Mouse (Mus musculus): Measurements from ENCODE around the gene E2f1. TPM values are rescaled to one million over a fixed set of nuclear protein-coding genes. Genes with fewer than 3 reads are reported as not detected.

Gene E2f1
- total RNA-seq, 2 experiments from 2014 or later, result 10.0 to 11.5 TPM

- no peak for DNase-seq (ENCODE audit: extremely low spot score in 1 of 2, low spot score in 2 of 2)
- no peak for TF ChIP-seq CTCF (IDR thresholded peaks at IDR 0.05)
- intact Hi-C loops (cut with DNase I), result no loop called here
- Histone ChIP-seq H3K4me3 (no peak overlapping the region), H3K27ac (no peak overlapping the region)
These were observed 31.6 kb upstream of the E2f1 start for GRCm38 (mm10) chr2:154601324-154601723.

- TF ChIP-seq CTCF (IDR thresholded peaks at IDR 0.05), result no peak
- no peak for DNase-seq (ENCODE audit: extremely low spot score in 1 of 2, low spot score in 2 of 2)
- H3K27ac ChIP-seq, result no peak overlapping the region
- H3K4me3 ChIP-seq, result no peak overlapping the region
- intact Hi-C loops (cut with DNase I), result no loop called here
These were observed 30.9 kb upstream of the E2f1 start for GRCm38 (mm10) chr2:154600586-154600985.

- intact Hi-C loops (cut with DNase I), result no loop called here
- H3K4me3 ChIP-seq, result no peak overlapping the region
- no peak for DNase-seq (ENCODE audit: extremely low spot score in 1 of 2, low spot score in 2 of 2)
- no peak overlapping the region for H3K27ac ChIP-seq
- TF ChIP-seq CTCF (IDR thresholded peaks at IDR 0.05), result no peak
These were observed 27.7 kb upstream of the E2f1 start for GRCm38 (mm10) chr2:154597399-154597798.

- no peak for DNase-seq (ENCODE audit: extremely low spot score in 1 of 2, low spot score in 2 of 2)
- no peak for TF ChIP-seq CTCF (IDR thresholded peaks at IDR 0.05)
- Histone ChIP-seq H3K4me3 (no peak overlapping the region), H3K27ac (no peak overlapping the region)
- intact Hi-C loops (cut with DNase I), result no loop called here
These were observed 26.1 kb upstream of the E2f1 start for GRCm38 (mm10) chr2:154595775-154596174.

GRCm38 (mm10) chr2:154593025-154593424 is 23.3 kb upstream of the E2f1 start:
- H3K4me3 ChIP-seq, result no peak overlapping the region
- no peak for DNase-seq (ENCODE audit: extremely low spot score in 1 of 2, low spot score in 2 of 2)
- TF ChIP-seq CTCF (IDR thresholded peaks at IDR 0.05), result peak; percentile 57
- intact Hi-C loops (cut with DNase I), result no loop called here
- no peak overlapping the region for H3K27ac ChIP-seq

- no peak for DNase-seq (ENCODE audit: extremely low spot score in 1 of 2, low spot score in 2 of 2)
- intact Hi-C loops (cut with DNase I), result no loop called here
- TF ChIP-seq CTCF (IDR thresholded peaks at IDR 0.05), result no peak
- no peak overlapping the region for H3K27ac ChIP-seq
- no peak overlapping the region for H3K4me3 ChIP-seq
These were observed 21.5 kb upstream of the E2f1 start for GRCm38 (mm10) chr2:154591239-154591638.

GRCm38 (mm10) chr2:154589051-154589450 is 19.4 kb upstream of the E2f1 start:
- H3K27ac ChIP-seq, result no peak overlapping the region
- intact Hi-C loops (cut with DNase I), result no loop called here
- no peak for TF ChIP-seq CTCF (IDR thresholded peaks at IDR 0.05)
- no peak for DNase-seq (ENCODE audit: extremely low spot score in 1 of 2, low spot score in 2 of 2)
- H3K4me3 ChIP-seq, result no peak overlapping the region

GRCm38 (mm10) chr2:154586405-154586804 is 16.7 kb upstream of the E2f1 start:
- H3K4me3 ChIP-seq, result no peak overlapping the region
- H3K27ac ChIP-seq, result no peak overlapping the region
- TF ChIP-seq CTCF (IDR thresholded peaks at IDR 0.05), result peak; percentile 41
- no peak for DNase-seq (ENCODE audit: extremely low spot score in 1 of 2, low spot score in 2 of 2)
- intact Hi-C loops (cut with DNase I), result no loop called here

GRCm38 (mm10) chr2:154584931-154585601 is 15.4 kb upstream of the E2f1 start:
- peak overlapping the region; percentile 63 for H3K27ac ChIP-seq
- no peak for TF ChIP-seq CTCF (IDR thresholded peaks at IDR 0.05)
- DNase-seq (ENCODE audit: extremely low spot score in 1 of 2, low spot score in 2 of 2), result no peak
- intact Hi-C loops (cut with DNase I), result loop anchor here (1.0 to 2.0 kb wide), 2 partner anchors 28 to 206 kb away; no protein-coding TSS in a partner anchor
- no peak overlapping the region for H3K4me3 ChIP-seq

GRCm38 (mm10) chr2:154583906-154584872 is 14.5 kb upstream of the E2f1 start:
- DNase-seq (ENCODE audit: extremely low spot score in 1 of 2, low spot score in 2 of 2), result peak; percentile 81 to 86
- Histone ChIP-seq H3K4me3 (no peak overlapping the region), H3K27ac (peak overlapping the region; percentile 63)
- intact Hi-C loops (cut with DNase I), result loop anchor here (1.0 to 2.0 kb wide), 2 partner anchors 27 to 205 kb away; no protein-coding TSS in a partner anchor
- TF ChIP-seq CTCF (IDR thresholded peaks at IDR 0.05), result no peak

GRCm38 (mm10) chr2:154581421-154581820 is 11.7 kb upstream of the E2f1 start:
- no peak overlapping the region for H3K27ac ChIP-seq
- H3K4me3 ChIP-seq, result no peak overlapping the region
- peak; percentile 13 for TF ChIP-seq CTCF (IDR thresholded peaks at IDR 0.05)
- intact Hi-C loops (cut with DNase I), result no loop called here
- no peak for DNase-seq (ENCODE audit: extremely low spot score in 1 of 2, low spot score in 2 of 2)

- Histone ChIP-seq H3K4me3 (no peak overlapping the region), H3K27ac (peak overlapping the region; percentile 0; the same call in 1 of the 2 replicates)
- no peak for DNase-seq (ENCODE audit: extremely low spot score in 1 of 2, low spot score in 2 of 2)
- intact Hi-C loops (cut with DNase I), result no loop called here
- TF ChIP-seq CTCF (IDR thresholded peaks at IDR 0.05), result no peak
These were observed 10.9 kb upstream of the E2f1 start for GRCm38 (mm10) chr2:154580586-154580985.

All from left cerebral cortex, adult 2 months (tissue).